In the genomic region with DNA sequence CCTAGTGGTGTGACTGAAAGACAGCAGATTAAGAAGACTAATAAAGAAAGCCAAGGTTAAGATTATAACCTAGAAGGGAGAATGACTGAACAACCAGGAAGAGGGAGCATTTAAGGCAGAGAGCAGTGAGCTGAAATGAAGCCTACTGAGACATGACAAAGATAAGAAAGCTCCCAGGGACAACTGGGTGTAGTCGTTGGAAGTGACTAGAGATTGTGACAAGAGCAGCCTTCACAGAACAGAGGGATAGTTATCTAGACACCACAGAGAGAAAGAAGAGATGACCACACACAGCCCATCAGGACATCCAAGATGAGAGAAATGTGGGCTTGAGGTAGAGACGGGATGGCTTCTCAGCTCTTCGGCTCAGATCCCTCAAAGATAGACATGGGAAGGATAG, we compare ENCODE assay signal across 21 mouse cellular contexts. TPM values are rescaled to one million over a fixed set of nuclear protein-coding genes. Genes with fewer than 3 reads are reported as not detected.
"Had no signal": no experiment of that assay in that cellular context is flagged by ENCODE, and none has a peak within 500 bp of the region (broad histone marks: within the 10 kb centered on the region; RNA-seq: fewer than 3 reads in every experiment).

No protein-coding gene starts in this region.

- H3K9me3 ChIP-seq: heart, embryonic 13.5 days; heart, embryonic 15.5 days; hindbrain, embryonic 13.5 days; hindbrain, embryonic 15.5 days; kidney, embryonic 15.5 days; limb, embryonic 13.5 days had no signal

- H3K4me3 ChIP-seq: gastrocnemius, adult 2 months; heart, adult 2 months; heart, embryonic 13.5 days; heart, embryonic 15.5 days; hindbrain, embryonic 13.5 days; hindbrain, embryonic 15.5 days; kidney, embryonic 15.5 days; limb, embryonic 13.5 days had no signal

- H3K27me3 ChIP-seq: heart, embryonic 13.5 days; heart, embryonic 15.5 days; hindbrain, embryonic 13.5 days; hindbrain, embryonic 15.5 days; kidney, embryonic 15.5 days; limb, embryonic 13.5 days had no signal

- H3K4me2 ChIP-seq: heart, embryonic 11.5 days; heart, embryonic 13.5 days; heart, embryonic 15.5 days; hindbrain, embryonic 13.5 days; hindbrain, embryonic 15.5 days; kidney, embryonic 15.5 days; limb, embryonic 13.5 days had no signal

- H3K27ac ChIP-seq: gastrocnemius, adult 2 months; heart, adult 2 months; heart, embryonic 13.5 days; heart, embryonic 15.5 days; hindbrain, embryonic 13.5 days; hindbrain, embryonic 15.5 days; hindbrain, postnatal 0 days; kidney, embryonic 15.5 days; kidney, postnatal 0 days; limb, embryonic 13.5 days had no signal

- ATAC-seq: forebrain, embryonic 16.5 days; hindbrain, postnatal 0 days; intestine, embryonic 16.5 days had no signal

- DNase-seq: gastrocnemius, adult 2 months; gastrocnemius, postnatal 10 days; gastrocnemius, postnatal 25 days; heart, adult 2 months; heart, postnatal 14 days; kidney, adult 11 months; layer of hippocampus, adult 9-11 months; layer of hippocampus, postnatal 36 days; left cerebral cortex, postnatal 4 days had no signal

- H3K4me1 ChIP-seq: heart, embryonic 13.5 days; heart, embryonic 15.5 days; hindbrain, embryonic 13.5 days; hindbrain, embryonic 15.5 days; limb, embryonic 13.5 days had no signal

- H3K36me3 ChIP-seq: heart, embryonic 13.5 days; heart, embryonic 15.5 days; kidney, embryonic 15.5 days; limb, embryonic 13.5 days had no signal

- H3K9ac ChIP-seq: heart, embryonic 13.5 days; heart, embryonic 15.5 days; hindbrain, embryonic 13.5 days; hindbrain, embryonic 15.5 days; kidney, embryonic 15.5 days; limb, embryonic 13.5 days had no signal

RNA-seq across cellular contexts. Expression of a gene that starts 29.4 kb away (rescaled TPM):
- total RNA-seq: granulocyte monocyte progenitor cell, adult 5-6 weeks had no signal
